Mouse (Mus musculus): ENCODE measurements around the gene Olfr1219. TPM values are rescaled to one million over a fixed set of nuclear protein-coding genes. Genes with fewer than 3 reads are reported as not detected.

The Olfr1219 gene
- total RNA-seq (2014; fragmentation: Nextera tagmentation) (not detected in 2 replicates), total RNA-seq (2017) (not detected in 2 replicates)

DNA sequence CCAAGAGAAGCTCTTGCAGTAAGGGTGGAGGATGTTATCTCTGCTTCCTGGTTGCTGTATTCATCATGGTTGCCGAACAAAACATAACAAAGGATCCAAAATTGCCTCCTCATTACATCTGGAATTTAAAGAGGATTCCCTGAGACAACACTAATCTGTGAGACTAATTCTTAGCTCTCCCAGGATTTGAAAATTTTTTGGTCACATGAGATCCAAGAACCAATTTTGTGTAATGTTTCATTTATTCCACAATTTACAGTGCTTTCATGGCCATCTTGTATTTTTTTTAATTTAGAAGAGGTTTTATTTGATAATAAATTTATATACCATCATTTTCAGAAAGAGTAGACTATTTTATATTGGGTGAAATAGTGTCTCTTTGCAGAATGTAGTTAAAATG lies at the start of gene Olfr1219:
Gene Olfr1219, minus strand, starts transcription at position 101 of the 400 bp plus-strand sequence.
- ATAC-seq (replicated peaks; ENCODE audit: low FRiP score, low TSS enrichment, poor library complexity, severe bottlenecking) = no peak

DNA sequence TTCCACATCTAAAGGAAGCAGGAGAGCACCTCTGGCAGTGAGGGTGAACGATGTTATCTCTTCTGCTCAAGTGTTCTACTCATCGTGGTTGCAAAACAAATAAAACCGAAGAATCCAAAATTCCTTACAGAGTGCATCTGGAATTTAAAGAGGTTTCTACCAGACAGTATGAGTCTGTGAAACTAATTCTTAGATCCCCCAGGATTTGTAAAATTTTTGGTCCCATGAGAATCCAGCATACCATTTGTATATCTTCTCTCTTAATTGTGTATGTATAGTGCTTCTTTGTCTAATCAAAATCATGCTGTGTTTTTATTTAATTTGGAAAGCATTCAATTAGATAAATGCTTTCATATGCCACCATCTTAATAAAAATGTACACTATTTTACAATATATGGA lies 49.6 kb upstream of the Olfr1219 start, which contains the start of gene Olfr1222:
Gene Olfr1222, minus strand, starts transcription at position 101 of the 400 bp plus-strand sequence.
- ATAC-seq (replicated peaks; ENCODE audit: low FRiP score, low TSS enrichment, poor library complexity, severe bottlenecking) = no peak

DNA sequence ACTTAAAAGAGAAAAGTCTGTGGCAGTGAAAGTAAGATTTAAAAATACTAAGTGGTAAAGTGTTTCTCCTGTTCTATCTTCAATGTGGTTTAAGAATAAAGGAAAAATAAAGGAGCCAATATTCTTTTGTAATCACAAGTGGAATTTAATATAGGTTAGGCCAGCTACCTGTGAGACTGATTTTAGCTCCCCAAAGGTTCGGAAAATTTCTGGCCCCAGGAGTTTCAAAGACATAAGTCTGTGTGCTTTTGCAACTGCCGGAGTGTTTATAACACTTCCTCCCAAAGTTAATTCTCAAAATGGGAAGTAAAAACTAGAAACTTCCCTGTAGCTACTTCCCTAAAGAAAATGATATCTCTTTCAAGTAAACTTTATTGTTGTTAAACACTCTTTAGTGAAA lies 33.9 kb upstream of the Olfr1219 start, which contains the start of gene Olfr1221:
Gene Olfr1221, minus strand, starts transcription at position 101 of the 400 bp plus-strand sequence.
- ATAC-seq (replicated peaks; ENCODE audit: low FRiP score, low TSS enrichment, poor library complexity, severe bottlenecking) = no peak

- ATAC-seq (replicated peaks; ENCODE audit: low FRiP score, low TSS enrichment, poor library complexity, severe bottlenecking) = no peak
Observed at GRCm38 (mm10) chr2:89106735-89107134, 23.4 kb upstream of the Olfr1219 start, which contains the start of gene Olfr1220. Olfr1220 (minus strand) TSS chr2:89106835.

GRCm38 (mm10) chr2:89105651-89106050 lies 22.3 kb upstream of the Olfr1219 start:
- no peak for ATAC-seq (replicated peaks; ENCODE audit: low FRiP score, low TSS enrichment, poor library complexity, severe bottlenecking)

DNA sequence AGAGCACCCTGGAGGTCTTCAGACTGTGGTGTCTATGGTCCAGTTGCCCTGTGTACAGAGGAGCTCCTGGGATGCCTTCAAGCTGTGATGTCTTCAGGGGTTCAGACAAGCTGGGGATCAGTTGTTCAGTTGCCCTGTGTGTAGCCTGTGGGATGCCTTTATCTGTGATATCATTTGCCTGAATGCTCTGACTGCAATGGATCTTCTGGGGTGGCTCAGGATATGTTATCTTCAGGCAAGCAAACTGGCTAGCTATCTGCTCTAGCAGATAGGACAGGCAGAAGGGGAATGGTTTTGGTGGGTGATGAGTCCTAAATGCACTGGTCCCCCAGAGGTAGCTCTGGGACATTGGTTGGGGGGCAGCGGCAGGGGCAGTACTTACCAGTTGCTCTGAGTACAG lies 10.5 kb upstream of the Olfr1219 start:
- no peak for ATAC-seq (replicated peaks; ENCODE audit: low FRiP score, low TSS enrichment, poor library complexity, severe bottlenecking)

- ATAC-seq (replicated peaks; ENCODE audit: low FRiP score, low TSS enrichment, poor library complexity, severe bottlenecking) = no peak
Observed at GRCm38 (mm10) chr2:89081487-89081886, 1.8 kb downstream of the Olfr1219 start.

DNA sequence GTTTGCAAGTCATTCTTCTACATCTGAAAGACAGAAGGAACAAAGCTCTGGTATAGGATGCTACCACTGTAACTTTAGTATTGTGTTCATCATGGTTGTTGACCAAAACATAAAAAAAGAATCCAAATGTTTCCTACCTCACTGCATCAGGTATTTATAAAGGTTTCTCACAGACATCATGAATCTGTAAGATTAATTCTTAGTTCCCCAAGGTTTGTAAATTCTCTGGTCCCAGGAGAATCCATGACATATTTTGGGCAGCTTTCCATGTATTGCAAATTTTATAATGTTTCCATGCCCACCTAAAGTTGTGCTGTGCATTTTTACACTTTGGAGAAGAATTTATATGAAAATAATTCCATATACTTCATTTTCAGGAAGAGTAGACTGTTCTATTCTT lies 22.2 kb downstream of the Olfr1219 start, which contains the start of gene Olfr1218:
Gene Olfr1218, minus strand, starts transcription at position 101 of the 400 bp plus-strand sequence.
- ATAC-seq (replicated peaks; ENCODE audit: low FRiP score, low TSS enrichment, poor library complexity, severe bottlenecking) = no peak

GRCm38 (mm10) chr2:89031965-89032364 lies 51.3 kb downstream of the Olfr1219 start, which contains the start of gene Olfr1217:
Olfr1217 (minus strand) TSS chr2:89032065.
- ATAC-seq (replicated peaks; ENCODE audit: low FRiP score, low TSS enrichment, poor library complexity, severe bottlenecking) = no peak

Other genes starting within 250 kb of the Olfr1219 start
- not detected in 2 replicates for gene Olfr1204, start 234.2 kb downstream of the Olfr1219 start, total RNA-seq (2014; fragmentation: Nextera tagmentation)
- not detected in 2 replicates for gene Olfr1204, start 234.2 kb downstream of the Olfr1219 start, total RNA-seq (2017)
- gene Olfr1206, start 220.3 kb downstream of the Olfr1219 start, total RNA-seq (2014; fragmentation: Nextera tagmentation) = not detected in 2 replicates
- gene Olfr1206, start 220.3 kb downstream of the Olfr1219 start, total RNA-seq (2017) = not detected in 2 replicates
- not detected in 2 replicates for gene Olfr1208, start 181.2 kb downstream of the Olfr1219 start, total RNA-seq (2014; fragmentation: Nextera tagmentation)
- not detected in 2 replicates for gene Olfr1208, start 181.2 kb downstream of the Olfr1219 start, total RNA-seq (2017)
- gene Olfr1209, start 168.4 kb downstream of the Olfr1219 start, total RNA-seq (2014; fragmentation: Nextera tagmentation) = not detected in 2 replicates
- gene Olfr1209, start 168.4 kb downstream of the Olfr1219 start, total RNA-seq (2017) = not detected in 2 replicates
- not detected in 2 replicates for gene Olfr1211, start 145.4 kb downstream of the Olfr1219 start, total RNA-seq (2014; fragmentation: Nextera tagmentation)
- gene Olfr1211, start 145.4 kb downstream of the Olfr1219 start, total RNA-seq (2017) = not detected in 2 replicates
- gene Olfr1212, start 129.5 kb downstream of the Olfr1219 start, total RNA-seq (2014; fragmentation: Nextera tagmentation) = not detected in 2 replicates
- gene Olfr1212, start 129.5 kb downstream of the Olfr1219 start, total RNA-seq (2017) = not detected in 2 replicates
- gene Gm13762, start 103.2 kb downstream of the Olfr1219 start, total RNA-seq (2014; fragmentation: Nextera tagmentation) = not detected in 2 replicates
- not detected in 2 replicates for gene Gm13762, start 103.2 kb downstream of the Olfr1219 start, total RNA-seq (2017)
- not detected in 2 replicates for gene Olfr1214, start 90.9 kb downstream of the Olfr1219 start, total RNA-seq (2014; fragmentation: Nextera tagmentation)
- not detected in 2 replicates for gene Olfr1214, start 90.9 kb downstream of the Olfr1219 start, total RNA-seq (2017)
- gene Olfr1215, start 76.5 kb downstream of the Olfr1219 start, total RNA-seq (2014; fragmentation: Nextera tagmentation) = not detected in 2 replicates
- gene Olfr1215, start 76.5 kb downstream of the Olfr1219 start, total RNA-seq (2017) = not detected in 2 replicates
- gene Olfr1216, start 65.2 kb downstream of the Olfr1219 start, total RNA-seq (2014; fragmentation: Nextera tagmentation) = not detected in 2 replicates
- not detected in 2 replicates for gene Olfr1216, start 65.2 kb downstream of the Olfr1219 start, total RNA-seq (2017)
- gene Olfr1217, start 51.4 kb downstream of the Olfr1219 start, total RNA-seq (2014; fragmentation: Nextera tagmentation) = not detected in 2 replicates
- not detected in 2 replicates for gene Olfr1217, start 51.4 kb downstream of the Olfr1219 start, total RNA-seq (2017)
- gene Olfr1218, start 22.3 kb downstream of the Olfr1219 start, total RNA-seq (2014; fragmentation: Nextera tagmentation) = not detected in 2 replicates
- not detected in 2 replicates for gene Olfr1218, start 22.3 kb downstream of the Olfr1219 start, total RNA-seq (2017)
- gene Olfr1220, start 23.3 kb upstream of the Olfr1219 start, total RNA-seq (2014; fragmentation: Nextera tagmentation) = not detected in 2 replicates
- gene Olfr1220, start 23.3 kb upstream of the Olfr1219 start, total RNA-seq (2017) = not detected in 2 replicates
- not detected in 2 replicates for gene Olfr1221, start 33.8 kb upstream of the Olfr1219 start, total RNA-seq (2014; fragmentation: Nextera tagmentation)
- gene Olfr1221, start 33.8 kb upstream of the Olfr1219 start, total RNA-seq (2017) = not detected in 2 replicates
- gene Olfr1222, start 49.5 kb upstream of the Olfr1219 start, total RNA-seq (2014; fragmentation: Nextera tagmentation) = not detected in 2 replicates
- not detected in 2 replicates for gene Olfr1222, start 49.5 kb upstream of the Olfr1219 start, total RNA-seq (2017)
- gene Olfr1223, start 68.0 kb upstream of the Olfr1219 start, total RNA-seq (2014; fragmentation: Nextera tagmentation) = not detected in 2 replicates
- gene Olfr1223, start 68.0 kb upstream of the Olfr1219 start, total RNA-seq (2017) = not detected in 2 replicates
- gene Olfr1224-ps1, start 80.6 kb upstream of the Olfr1219 start, total RNA-seq (2014; fragmentation: Nextera tagmentation) = not detected in 2 replicates
- not detected in 2 replicates for gene Olfr1224-ps1, start 80.6 kb upstream of the Olfr1219 start, total RNA-seq (2017)
- not detected in 2 replicates for gene Olfr1225, start 91.2 kb upstream of the Olfr1219 start, total RNA-seq (2014; fragmentation: Nextera tagmentation)
- not detected in 2 replicates for gene Olfr1225, start 91.2 kb upstream of the Olfr1219 start, total RNA-seq (2017)
- gene Olfr1226, start 116.5 kb upstream of the Olfr1219 start, total RNA-seq (2014; fragmentation: Nextera tagmentation) = not detected in 2 replicates
- not detected in 2 replicates for gene Olfr1226, start 116.5 kb upstream of the Olfr1219 start, total RNA-seq (2017)
- not detected in 2 replicates for gene Olfr1228, start 170.5 kb upstream of the Olfr1219 start, total RNA-seq (2014; fragmentation: Nextera tagmentation)
- gene Olfr1228, start 170.5 kb upstream of the Olfr1219 start, total RNA-seq (2017) = not detected in 2 replicates
- gene Olfr1229, start 204.5 kb upstream of the Olfr1219 start, total RNA-seq (2014; fragmentation: Nextera tagmentation) = not detected in 2 replicates
- not detected in 2 replicates for gene Olfr1229, start 204.5 kb upstream of the Olfr1219 start, total RNA-seq (2017)
- not detected in 2 replicates for gene Olfr1230, start 213.8 kb upstream of the Olfr1219 start, total RNA-seq (2014; fragmentation: Nextera tagmentation)
- gene Olfr1230, start 213.8 kb upstream of the Olfr1219 start, total RNA-seq (2017) = not detected in 2 replicates
- not detected in 2 replicates for gene Olfr1231, start 223.6 kb upstream of the Olfr1219 start, total RNA-seq (2014; fragmentation: Nextera tagmentation)
- gene Olfr1231, start 223.6 kb upstream of the Olfr1219 start, total RNA-seq (2017) = not detected in 2 replicates
- not detected in 2 replicates for gene Olfr1232, start 246.2 kb upstream of the Olfr1219 start, total RNA-seq (2014; fragmentation: Nextera tagmentation)
- not detected in 2 replicates for gene Olfr1232, start 246.2 kb upstream of the Olfr1219 start, total RNA-seq (2017)

Measured in megakaryocyte-erythroid progenitor cell, adult 5-6 weeks (primary cell).